Mouse (Mus musculus) intestine, embryonic 14.5 days (tissue): ENCODE measurements at regions not wholly inside any gene's neighbourhood (a gene's known extent, or its start where the extent isn't known, plus 50 kb on each side); places are given as distances from the start of the nearest gene placed in this dataset.

ENCODE experiments used
- ATAC-seq: fragments of 200-750 bp; cut with Nextera tagmentation; replicated peaks from 2 replicates; pipeline ENCODE4 v1.8.0; 2017; ENCODE audit warnings: low read depth, moderate number of reproducible peaks, moderate TSS enrichment, moderate library complexity; ENCODE audit not compliant: low FRiP score, low TSS enrichment
- DNase-seq: peaks from one replicate; pipeline ENCODE4 v3.0.0-alpha.2; 2018; ENCODE audit warnings: low spot score
- H3K27ac ChIP-seq: fragments of 300-500 bp; sonication (generic); 2 replicates; pipeline ENCODE4 v1.5.1; 2014; ENCODE audit warnings: low read depth, mild to moderate bottlenecking, control low read depth
- H3K27me3 ChIP-seq: fragments of 300-500 bp; sonication (generic); replicated peaks from 2 replicates; pipeline ENCODE4 v1.6.1; 2014; ENCODE audit warnings: low read length, control low read depth; ENCODE audit not compliant: control insufficient read depth, insufficient read depth
- H3K36me3 ChIP-seq: fragments of 300-500 bp; sonication (generic); 2 replicates; pipeline ENCODE4 v1.6.1; 2014; ENCODE audit warnings: low read length, control low read depth; ENCODE audit not compliant: control insufficient read depth, insufficient read depth
- H3K4me1 ChIP-seq: fragments of 300-500 bp; sonication (generic); replicated peaks from 2 replicates; pipeline ENCODE4 v1.6.1; 2014; ENCODE audit warnings: low read length, control low read depth, mixed read lengths; ENCODE audit not compliant: control insufficient read depth, insufficient read depth
- H3K4me2 ChIP-seq: fragments of 300-500 bp; sonication (generic); 2 replicates; pipeline ENCODE4 v1.6.1; 2014; ENCODE audit warnings: low read length
- H3K4me3 ChIP-seq: fragments of 300-500 bp; sonication (generic); 2 replicates; pipeline ENCODE4 v1.5.1; 2014; ENCODE audit warnings: low read depth, low read length, control low read depth, mixed read lengths
- H3K9ac ChIP-seq: fragments of 300-500 bp; sonication (generic); 2 replicates; pipeline ENCODE4 v1.6.1; 2014; ENCODE audit warnings: mild to moderate bottlenecking, low read length
- H3K9me3 ChIP-seq: fragments of 300-500 bp; sonication (generic); 2 replicates; pipeline ENCODE4 v1.6.1; 2016; ENCODE audit warnings: low read length, control low read depth; ENCODE audit not compliant: control insufficient read depth
- WGBS: fragments of 180-500 bp; shearing (Covaris S2); extraction: QIAGEN DNeasy Blood & Tissue Kit; methylation state at CpG from one replicate; pipeline ENCODE4 v1.1.7; 2014; 5-methylcytosine and 5-hydroxymethylcytosine counted together

- Histone ChIP-seq H3K4me1 (no peaks in the 10 kb centered on the region), H3K27ac (no peak overlapping the region), H3K9ac (no peak overlapping the region), H3K9me3 (no peaks in the 10 kb centered on the region), H3K27me3 (no peaks in the 10 kb centered on the region), H3K4me2 (no peak overlapping the region), H3K36me3 (no peaks in the 10 kb centered on the region), H3K4me3 (no peak overlapping the region)
- no peak for ATAC-seq
- 32% methylated on average over 2 of the region's 2 CpGs for WGBS
- DNase-seq: no peak
Observed at GRCm38 (mm10) chr2:161332653-161333052, 223.8 kb upstream of the Chd6 start.

- ATAC-seq (no peak), DNase-seq (no peak)
- no peaks in the 10 kb centered on the region for H3K36me3 ChIP-seq
- H3K9ac ChIP-seq: no peak overlapping the region
- no peak overlapping the region for H3K4me3 ChIP-seq
- no peaks in the 10 kb centered on the region for H3K27me3 ChIP-seq
- no peak overlapping the region for H3K4me2 ChIP-seq
- no peaks in the 10 kb centered on the region for H3K4me1 ChIP-seq
- no peak overlapping the region for H3K27ac ChIP-seq
- no peaks in the 10 kb centered on the region for H3K9me3 ChIP-seq
- 83% methylated on average over 10 of the region's 10 CpGs for WGBS
Observed at GRCm38 (mm10) chr2:161331850-161332365, 223.0 kb upstream of the Chd6 start.

- Histone ChIP-seq H3K4me2 (no peak overlapping the region), H3K27me3 (no peaks in the 10 kb centered on the region), H3K9ac (no peak overlapping the region), H3K4me1 (no peaks in the 10 kb centered on the region), H3K9me3 (no peaks in the 10 kb centered on the region), H3K27ac (no peak overlapping the region), H3K36me3 (no peaks in the 10 kb centered on the region), H3K4me3 (no peak overlapping the region)
- WGBS: 60% methylated on average over 3 of the region's 3 CpGs
- DNase-seq: no peak
- no peak for ATAC-seq
Observed at GRCm38 (mm10) chr2:161302796-161303195, 193.9 kb upstream of the Chd6 start.

GRCm38 (mm10) chr2:161268861-161269413 is 160.1 kb upstream of the Chd6 start:
- WGBS: 57% methylated on average over 9 of the region's 9 CpGs
- H3K4me1 ChIP-seq: no peaks in the 10 kb centered on the region
- no peak overlapping the region for H3K4me2 ChIP-seq

GRCm38 (mm10) chr2:161266476-161266875 is 157.6 kb upstream of the Chd6 start:
- H3K4me3 ChIP-seq: no peak overlapping the region

More at GRCm38 (mm10) chr2:161268861-161269413, 160.1 kb upstream of the Chd6 start:
- Histone ChIP-seq H3K36me3 (no peaks in the 10 kb centered on the region), H3K4me3 (no peak overlapping the region), H3K9me3 (no peaks in the 10 kb centered on the region), H3K9ac (no peak overlapping the region), H3K27me3 (no peaks in the 10 kb centered on the region), H3K27ac (no peak overlapping the region)
- DNase-seq (no peak), ATAC-seq (no peak)

GRCm38 (mm10) chr2:161265211-161265610 is 156.3 kb upstream of the Chd6 start:
- ATAC-seq: no peak
- H3K4me1 ChIP-seq: no peaks in the 10 kb centered on the region
- no peak overlapping the region for H3K9ac ChIP-seq
- H3K9me3 ChIP-seq: no peaks in the 10 kb centered on the region
- no peaks in the 10 kb centered on the region for H3K36me3 ChIP-seq
- DNase-seq: no peak
- no peak overlapping the region for H3K4me3 ChIP-seq
- 78% methylated on average over 8 of the region's 8 CpGs for WGBS
- no peak overlapping the region for H3K4me2 ChIP-seq
- H3K27me3 ChIP-seq: no peaks in the 10 kb centered on the region
- H3K27ac ChIP-seq: no peak overlapping the region

More at GRCm38 (mm10) chr2:161266476-161266875, 157.6 kb upstream of the Chd6 start:
- ATAC-seq (no peak), DNase-seq (no peak)
- 53% methylated on average over 5 of the region's 5 CpGs for WGBS
- no peaks in the 10 kb centered on the region for H3K36me3 ChIP-seq
- no peaks in the 10 kb centered on the region for H3K27me3 ChIP-seq
- no peaks in the 10 kb centered on the region for H3K9me3 ChIP-seq
- no peaks in the 10 kb centered on the region for H3K4me1 ChIP-seq
- H3K27ac ChIP-seq: no peak overlapping the region
- no peak overlapping the region for H3K4me2 ChIP-seq
- H3K9ac ChIP-seq: no peak overlapping the region

- Histone ChIP-seq H3K9ac (no peak overlapping the region), H3K36me3 (no peaks in the 10 kb centered on the region), H3K9me3 (no peaks in the 10 kb centered on the region), H3K27ac (no peak overlapping the region), H3K4me1 (no peaks in the 10 kb centered on the region), H3K4me2 (no peak overlapping the region), H3K4me3 (no peak overlapping the region), H3K27me3 (no peaks in the 10 kb centered on the region)
- ATAC-seq (no peak), DNase-seq (no peak)
- WGBS: 89% methylated on average over 2 of the region's 2 CpGs
Observed at GRCm38 (mm10) chr2:161252761-161253160, 143.9 kb upstream of the Chd6 start.

GRCm38 (mm10) chr2:161241665-161242064 is 132.8 kb upstream of the Chd6 start:
- Histone ChIP-seq H3K4me3 (no peak overlapping the region), H3K36me3 (no peaks in the 10 kb centered on the region), H3K4me1 (no peaks in the 10 kb centered on the region), H3K4me2 (no peak overlapping the region), H3K9me3 (no peaks in the 10 kb centered on the region), H3K27ac (no peak overlapping the region), H3K9ac (no peak overlapping the region), H3K27me3 (no peaks in the 10 kb centered on the region)
- no peak for ATAC-seq
- DNase-seq: no peak
- 62% methylated on average over 6 of the region's 6 CpGs for WGBS

GRCm38 (mm10) chr2:161237280-161237819 is 128.5 kb upstream of the Chd6 start:
- Histone ChIP-seq H3K4me1 (no peaks in the 10 kb centered on the region), H3K27me3 (no peaks in the 10 kb centered on the region), H3K4me2 (no peak overlapping the region), H3K9ac (no peak overlapping the region), H3K9me3 (no peaks in the 10 kb centered on the region), H3K36me3 (no peaks in the 10 kb centered on the region), H3K4me3 (no peak overlapping the region), H3K27ac (no peak overlapping the region)
- no peak for ATAC-seq
- DNase-seq: peak; percentile 20
- 77% methylated on average over 9 of the region's 9 CpGs for WGBS
